Mouse (Mus musculus) layer of hippocampus, postnatal 10 days (tissue): ENCODE data around the gene Vmn2r110. TPM values are rescaled to one million over a fixed set of nuclear protein-coding genes. Genes with fewer than 3 reads are reported as not detected.

Experiments used
- DNase-seq, 2 experiments: peaks; one replicate each; pipeline ENCODE4 v3.0.0; 2021; ENCODE audit warnings: low spot score in 2 of 2
- long read RNA-seq: library from polyadenylated mRNA; stranded (forward); transcript quantifications from one replicate; pipeline ENCODE4 v2.0.0, GENCODE M21; 2023
- total RNA-seq, 2 experiments: library from RNA; stranded (reverse); gene quantifications; 2 replicates each; pipeline ENCODE4 v1.2.3; 2021

Gene Vmn2r110
- total RNA-seq, result not detected
- long read RNA-seq, result 0 reads

- no peak for DNase-seq
Measured at GRCm38 (mm10) chr17:20596323-20596722, at the start of gene Vmn2r110. TSS of gene Vmn2r110 (minus strand) at chr17:20596423.

- no peak for DNase-seq
Measured at GRCm38 (mm10) chr17:20624777-20625176, 28.6 kb upstream of the Vmn2r110 start, which contains the start of gene Fpr-rs3. TSS of gene Fpr-rs3 (minus strand) at chr17:20624877.

GRCm38 (mm10) chr17:20564656-20565055, 31.6 kb downstream of the Vmn2r110 start, which contains the start of gene Vmn2r109:
TSS of gene Vmn2r109 (minus strand) at chr17:20564756.
- no peak for DNase-seq

Other genes starting within 250 kb of the Vmn2r110 start
- gene Vmn1r224, start 182.3 kb downstream of the Vmn2r110 start, total RNA-seq, result not detected
- under 1 TPM in 1 of 2 experiments, not detected in 1; 0.05 TPM for gene Vmn2r108, start 115.1 kb downstream of the Vmn2r110 start, total RNA-seq
- not detected for gene Vmn1r225, start 98.3 kb downstream of the Vmn2r110 start, total RNA-seq
- gene Vmn2r109, start 31.7 kb downstream of the Vmn2r110 start, total RNA-seq, result not detected
- not detected for gene Fpr-rs3, start 28.5 kb upstream of the Vmn2r110 start, total RNA-seq
- gene Vmn1r226, start 86.4 kb upstream of the Vmn2r110 start, total RNA-seq, result not detected
- not detected for gene Vmn1r227, start 133.4 kb upstream of the Vmn2r110 start, total RNA-seq
- not detected for gene Vmn1r228, start 189.7 kb upstream of the Vmn2r110 start, total RNA-seq
- gene Vmn1r229, start 215.1 kb upstream of the Vmn2r110 start, total RNA-seq, result under 1 TPM; 0.07 to 0.09 TPM
- gene Vmn1r230, start 244.0 kb upstream of the Vmn2r110 start, total RNA-seq, result not detected